Mouse (Mus musculus) ES-Bruce4 (cell line): ENCODE measurements around the gene Cd3g. TPM values are rescaled to one million over a fixed set of nuclear protein-coding genes. Genes with fewer than 3 reads are reported as not detected.

ENCODE experiments used
- H3K27ac ChIP-seq: 2 replicates; pipeline ENCODE4 v1.5.1; 2012; ENCODE audit warnings: low read length, inconsistent platforms; ENCODE audit not compliant: insufficient read depth
- H3K27me3 ChIP-seq: 2 replicates; pipeline ENCODE4 v1.6.1; 2012; ENCODE audit warnings: mild to moderate bottlenecking, low read length, inconsistent platforms; ENCODE audit not compliant: control insufficient read depth, poor library complexity, insufficient read depth, severe bottlenecking
- H3K36me3 ChIP-seq: 2 replicates; pipeline ENCODE4 v1.6.1; 2012; ENCODE audit warnings: inconsistent platforms, mild to moderate bottlenecking, low read length, moderate library complexity; ENCODE audit not compliant: control insufficient read depth, poor library complexity, insufficient read depth, severe bottlenecking
- H3K4me1 ChIP-seq: one replicate; pipeline ENCODE4 v1.8.1; 2011; ENCODE audit warnings: low read length; ENCODE audit not compliant: control insufficient read depth, insufficient read depth
- H3K4me3 ChIP-seq: 2 replicates; pipeline ENCODE4 v1.5.1; 2011; ENCODE audit warnings: low read depth, mild to moderate bottlenecking, low read length
- H3K9ac ChIP-seq: 2 replicates; pipeline ENCODE4 v1.6.1; 2012; ENCODE audit warnings: low read depth, mild to moderate bottlenecking, inconsistent platforms; ENCODE audit not compliant: poor library complexity, severe bottlenecking
- H3K9me3 ChIP-seq: replicated peaks from 2 replicates; pipeline ENCODE4 v1.6.1; 2012; ENCODE audit warnings: mild to moderate bottlenecking, low read length, inconsistent platforms; ENCODE audit not compliant: control insufficient read depth, poor library complexity, insufficient read depth, severe bottlenecking
- CTCF ChIP-seq: IDR thresholded peaks from one replicate; pipeline ENCODE4 v1.8.1; 2011; ENCODE audit warnings: low read depth, low read length
- EP300 ChIP-seq: IDR thresholded peaks from 2 replicates; pipeline ENCODE4 v1.6.1; 2011; ENCODE audit warnings: low read depth, low read length; ENCODE audit not compliant: insufficient read depth
- POLR2A ChIP-seq: IDR thresholded peaks from one replicate; pipeline ENCODE4 v1.8.1; 2011; ENCODE audit warnings: low read length; ENCODE audit not compliant: insufficient read depth
- polyA plus RNA-seq: library from polyadenylated mRNA; stranded (reverse); fragments of >200 nt; gene quantifications from 2 replicates; pipeline ENCODE4 v1.2.4, GENCODE M21; 2011; ENCODE audit warnings: low read depth; ENCODE audit not compliant: missing spikeins, insufficient read depth, insufficient read length

Cd3g gene
- polyA plus RNA-seq, 1 experiment = not detected

- no peak for TF ChIP-seq CTCF
- Histone ChIP-seq H3K9me3 (no peaks in the 10 kb centered on the region), H3K27me3 (no peaks in the 10 kb centered on the region), H3K27ac (no peak overlapping the region), H3K4me3 (no peak overlapping the region), H3K36me3 (peaks cover 11% of the 10 kb centered on the region), H3K4me1 (no peaks in the 10 kb centered on the region), H3K9ac (no peak overlapping the region)
Observed at GRCm38 (mm10) chr9:44954432-44954831, 25.8 kb downstream of the Cd3g start.

DNA sequence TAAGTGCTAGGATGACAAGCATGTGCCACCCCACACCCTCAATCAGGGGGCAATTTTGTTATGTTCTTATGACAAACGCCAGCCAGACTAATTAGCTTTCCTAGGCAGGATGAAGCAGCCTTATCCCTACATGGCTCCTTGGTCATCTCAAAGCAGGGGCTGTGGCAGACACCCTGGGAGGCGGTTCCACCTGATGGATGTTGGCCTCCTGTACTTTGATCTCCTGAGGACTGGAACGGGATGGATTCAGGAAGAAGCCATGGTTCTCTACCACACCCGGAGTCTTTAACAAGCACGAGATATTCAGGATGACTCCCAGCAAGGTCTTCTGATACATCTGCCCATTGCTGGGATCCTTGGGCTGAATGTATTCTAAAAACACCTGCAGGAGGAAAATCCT lies 32.4 kb downstream of the Cd3g start:
- no peaks in the 10 kb centered on the region for H3K4me1 ChIP-seq
- no peak overlapping the region for H3K9ac ChIP-seq
- no peak overlapping the region for H3K27ac ChIP-seq
- peaks cover 16% of the 10 kb centered on the region for H3K36me3 ChIP-seq
- H3K27me3 ChIP-seq = no peaks in the 10 kb centered on the region
- TF ChIP-seq CTCF (no peak), POLR2A (no peak), EP300 (no peak)
- H3K4me3 ChIP-seq = no peak overlapping the region
- H3K9me3 ChIP-seq = no peaks in the 10 kb centered on the region

DNA sequence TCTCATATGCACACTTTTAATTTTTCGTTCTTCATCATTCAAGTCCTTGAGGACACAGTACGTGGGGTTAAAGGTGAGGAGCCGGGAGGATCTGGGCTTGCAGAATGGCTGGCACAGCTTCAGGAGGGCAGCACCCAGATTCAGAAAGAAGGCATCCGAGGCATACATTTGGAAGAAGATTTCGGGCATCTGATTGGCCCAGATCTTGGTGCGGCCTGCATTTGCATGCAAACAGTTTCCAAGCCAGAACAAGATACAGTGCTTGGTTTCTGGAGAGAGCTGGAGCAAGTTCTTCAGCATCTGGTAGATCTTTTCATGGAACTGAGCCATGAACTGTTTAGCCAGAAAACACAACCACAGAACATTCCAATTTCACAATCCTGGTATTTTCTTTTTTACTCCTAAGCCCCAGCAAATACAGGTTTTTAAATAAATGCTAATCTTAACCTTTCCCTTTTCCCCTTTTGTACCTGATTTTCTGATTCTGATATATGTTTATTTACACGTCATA lies 34.0 kb downstream of the Cd3g start:
- Histone ChIP-seq H3K9me3 (no peaks in the 10 kb centered on the region), H3K4me1 (no peaks in the 10 kb centered on the region), H3K36me3 (peaks cover 14% of the 10 kb centered on the region), H3K4me3 (no peak overlapping the region), H3K9ac (no peak overlapping the region), H3K27ac (no peak overlapping the region), H3K27me3 (no peaks in the 10 kb centered on the region)
- TF ChIP-seq POLR2A (no peak), CTCF (no peak), EP300 (no peak)

- Histone ChIP-seq H3K27me3 (no peaks in the 10 kb centered on the region), H3K9me3 (no peaks in the 10 kb centered on the region), H3K4me1 (no peaks in the 10 kb centered on the region), H3K27ac (no peak overlapping the region), H3K4me3 (no peak overlapping the region), H3K36me3 (peaks cover 2% of the 10 kb centered on the region), H3K9ac (no peak overlapping the region)
- no peak for TF ChIP-seq POLR2A
- no peak for TF ChIP-seq CTCF
- TF ChIP-seq EP300 = no peak
Observed at GRCm38 (mm10) chr9:44942421-44942820, 37.8 kb downstream of the Cd3g start.

DNA sequence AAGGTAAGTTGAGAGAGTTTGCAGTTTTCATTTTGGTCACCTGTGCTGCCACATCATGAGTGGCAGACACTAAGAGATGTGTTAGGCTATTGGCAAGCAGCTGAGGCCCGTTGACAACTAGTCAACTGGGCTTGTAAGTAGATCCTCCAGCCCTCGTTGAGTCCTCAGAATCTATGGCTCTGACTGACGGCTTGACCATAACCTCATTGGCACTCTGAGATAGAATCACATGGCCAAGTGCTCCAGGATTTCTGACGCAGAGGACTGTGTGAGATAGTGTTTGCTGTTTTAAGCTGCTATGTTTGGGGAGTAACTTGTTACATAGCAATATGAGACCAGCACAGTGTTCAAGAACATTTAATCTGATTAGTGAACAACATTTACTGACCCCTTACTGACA lies 38.5 kb downstream of the Cd3g start:
- Histone ChIP-seq H3K4me1 (no peaks in the 10 kb centered on the region), H3K9me3 (no peaks in the 10 kb centered on the region), H3K36me3 (peaks cover 2% of the 10 kb centered on the region), H3K27me3 (no peaks in the 10 kb centered on the region), H3K27ac (no peak overlapping the region), H3K4me3 (no peak overlapping the region), H3K9ac (no peak overlapping the region)
- no peak for TF ChIP-seq POLR2A

- TF ChIP-seq EP300 (no peak), CTCF (no peak), POLR2A (no peak)
- Histone ChIP-seq H3K9me3 (no peaks in the 10 kb centered on the region), H3K9ac (peak overlapping the region; percentile 82), H3K27ac (no peak overlapping the region), H3K4me3 (peak overlapping the region; percentile 74; the same call in 1 of the 2 replicates), H3K27me3 (no peaks in the 10 kb centered on the region), H3K4me1 (no peaks in the 10 kb centered on the region), H3K36me3 (no peaks in the 10 kb centered on the region)
Observed at GRCm38 (mm10) chr9:44921543-44921942, 58.7 kb downstream of the Cd3g start.
